Mouse (Mus musculus): ENCODE measurements around the gene Th.

- no peak for TF ChIP-seq EP300 (IDR thresholded peaks at IDR 0.05; ENCODE audit: insufficient read depth, low read depth, low read length)
- TF ChIP-seq CTCF (IDR thresholded peaks at IDR 0.05), result no peak
- TF ChIP-seq POLR2A (IDR thresholded peaks at IDR 0.05; ENCODE audit: insufficient read depth, low read depth, low read length), result no peak
Measured at GRCm38 (mm10) chr7:142927293-142927692, 3.6 kb downstream of the Th start.
